Mouse (Mus musculus) kidney, adult 2 months (tissue): ENCODE measurements around the gene Trim25.

Experiments used
- CTCF ChIP-seq: fragments of 200-500 bp; conservative IDR thresholded peaks from 2 replicates; pipeline ENCODE4 v1.5.1; 2011; ENCODE audit warnings: low read depth, mild to moderate bottlenecking, control low read depth, low read length, moderate library complexity, mixed read lengths; ENCODE audit not compliant: insufficient read depth, insufficient read length
- POLR2A ChIP-seq: fragments of 200-500 bp; IDR thresholded peaks from one replicate; pipeline ENCODE4 v1.6.1; 2011; ENCODE audit warnings: low read depth, low read length, control low read depth

GRCm38 (mm10) chr11:89006404-89006803 lies 7.2 kb downstream of the Trim25 start:
- TF ChIP-seq CTCF (no peak), POLR2A (no peak)
